Mouse (Mus musculus): ENCODE results near the gene Adar.

Adar gene

DNA sequence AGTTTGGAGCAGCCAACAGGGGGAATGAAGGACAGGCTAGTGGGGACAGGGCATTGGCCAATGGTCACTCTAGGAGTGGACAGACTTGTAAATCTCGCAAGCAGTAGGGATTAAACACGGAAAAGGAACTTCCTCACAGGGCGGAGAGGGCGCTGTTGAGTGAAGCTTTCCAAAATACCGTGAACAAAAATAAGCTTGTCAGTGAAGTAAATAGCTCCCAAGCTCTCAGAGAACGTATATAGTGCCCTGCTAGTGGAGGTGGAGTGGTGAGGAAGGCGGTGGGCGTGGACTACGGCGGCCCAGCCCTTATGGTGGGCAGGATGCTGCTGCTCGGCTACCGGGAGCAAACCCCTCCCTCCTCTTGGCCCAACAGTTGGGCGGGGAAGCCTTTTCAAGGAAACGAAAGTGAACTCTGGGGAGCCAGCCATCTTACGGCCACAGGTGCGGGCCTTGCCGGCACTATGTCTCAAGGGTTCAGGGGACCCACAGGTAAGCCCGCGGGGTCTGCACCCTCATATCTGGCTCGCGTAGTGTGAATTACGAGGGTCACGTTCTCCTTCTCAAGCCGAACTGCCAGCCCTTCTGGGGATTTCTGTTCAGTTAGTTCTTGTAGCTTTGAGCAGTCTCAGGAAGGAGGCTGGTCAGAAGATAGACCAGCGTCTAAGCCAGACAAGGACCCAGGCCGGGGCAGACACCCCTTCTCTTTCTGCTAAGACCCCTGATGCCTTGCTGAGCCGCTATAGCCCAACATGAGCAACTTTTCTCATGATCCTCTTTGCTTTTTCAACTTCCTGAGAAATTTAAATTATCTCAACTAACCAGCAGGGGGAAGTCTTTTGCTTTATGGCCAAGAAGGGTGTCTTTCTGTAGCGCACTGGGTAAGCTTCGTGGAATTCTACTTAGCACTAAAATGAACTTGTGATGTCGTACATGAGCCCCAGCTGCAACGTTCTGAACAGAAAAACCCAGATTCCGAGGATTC is 15.8 kb downstream of the Adar start:
- DNase-seq (ENCODE audit: extremely low spot score, low spot score): peak; percentile 55

DNA sequence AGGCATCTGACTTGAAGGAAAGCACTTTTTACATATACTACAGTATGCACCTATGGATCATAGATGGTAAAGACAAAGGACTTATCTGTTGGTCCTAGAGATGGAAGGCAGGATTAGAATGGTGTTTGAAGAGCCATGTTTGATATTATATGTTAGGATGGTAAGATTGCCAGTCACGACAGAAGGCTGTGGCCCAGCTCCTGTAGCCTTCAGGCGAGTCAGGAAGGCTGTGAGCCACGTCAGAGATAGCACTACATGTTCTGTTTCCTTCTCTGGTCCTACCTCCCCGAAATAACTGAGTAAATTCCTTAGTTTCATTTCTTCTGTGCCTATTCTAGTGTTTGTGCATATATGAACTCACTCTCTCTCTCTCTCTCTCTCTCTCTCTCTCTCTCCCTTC is 17.3 kb downstream of the Adar start:
- DNase-seq (ENCODE audit: extremely low spot score, low spot score): no peak

DNA sequence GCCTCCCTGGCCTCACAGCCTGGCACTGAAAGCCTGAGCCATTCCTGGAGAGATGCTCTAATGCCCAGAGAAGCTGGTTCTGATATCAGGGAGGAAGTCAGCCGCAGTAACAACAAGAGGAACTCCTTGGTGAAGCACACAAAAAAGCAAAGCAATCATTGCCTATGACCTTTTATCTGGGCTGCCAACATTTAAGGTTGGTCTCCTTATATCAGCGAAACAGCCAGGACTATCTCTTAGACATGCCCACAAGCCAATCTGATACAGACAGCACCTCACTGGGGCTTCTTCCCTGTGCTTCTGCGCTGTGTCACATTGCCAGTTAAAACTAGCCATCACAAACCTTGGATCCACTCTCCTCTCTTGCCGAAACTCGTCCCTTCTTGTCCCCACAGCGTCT is 23.7 kb downstream of the Adar start:
- DNase-seq (ENCODE audit: extremely low spot score, low spot score): no peak

DNA sequence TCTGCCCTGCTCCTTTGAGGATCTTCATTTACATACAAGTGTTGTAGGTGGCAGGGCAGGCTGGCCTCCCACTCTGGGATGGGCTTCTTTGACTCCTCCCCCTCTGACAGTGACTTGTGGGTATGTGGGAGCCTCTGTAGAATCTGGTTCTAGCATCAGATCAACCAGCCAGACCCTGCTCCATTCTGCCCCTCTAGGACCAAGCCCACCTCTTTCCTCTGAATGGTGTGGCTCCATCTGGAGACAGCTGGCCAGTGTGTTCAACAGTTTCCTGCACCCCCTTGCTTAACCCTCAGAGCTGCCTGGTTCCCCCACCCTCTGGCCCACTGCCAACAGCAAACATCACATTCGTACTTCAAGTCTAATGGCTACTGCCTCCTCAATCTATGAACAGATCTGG is 37.5 kb downstream of the Adar start:
- DNase-seq (ENCODE audit: extremely low spot score, low spot score): no peak

DNA sequence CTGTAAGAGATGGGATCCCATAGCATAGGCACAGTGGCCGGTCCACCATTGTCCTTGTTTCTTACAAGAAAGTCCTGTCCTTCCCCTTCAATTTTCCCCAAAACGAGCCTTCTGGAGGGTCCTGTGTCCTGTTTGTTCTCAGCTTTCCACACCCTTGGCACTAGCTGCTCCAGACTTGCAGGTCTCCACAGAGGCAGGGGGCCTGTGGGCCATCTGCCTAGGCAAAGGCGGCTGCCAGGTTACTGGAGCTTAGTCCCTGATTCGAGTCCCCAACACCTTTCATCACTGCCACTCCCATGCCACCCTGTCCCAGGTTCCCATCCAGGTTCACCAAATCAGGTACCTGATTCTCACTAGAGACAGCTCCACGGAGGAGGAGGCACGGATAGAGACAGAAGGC is 40.5 kb downstream of the Adar start:
- no peak for DNase-seq (ENCODE audit: extremely low spot score, low spot score)

DNA sequence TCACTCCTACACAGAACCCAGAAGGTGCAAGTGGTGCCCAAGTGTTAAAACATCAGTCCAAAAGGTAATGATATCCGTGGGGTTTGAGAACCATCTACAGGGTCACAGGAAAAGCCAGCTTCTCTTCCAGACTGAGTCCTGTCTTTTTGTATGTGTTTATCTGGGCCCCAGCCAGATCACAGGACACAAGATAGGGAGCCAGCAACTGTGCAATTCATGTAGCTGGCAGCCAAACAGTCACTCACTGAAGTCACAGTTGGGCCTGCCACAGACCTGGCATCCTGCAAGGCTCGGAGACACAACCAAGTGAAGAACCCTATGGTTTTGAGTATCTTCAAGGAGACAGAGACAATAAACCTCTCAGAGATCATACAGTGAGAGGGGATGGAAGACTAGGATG is 43.0 kb downstream of the Adar start:
- DNase-seq (ENCODE audit: extremely low spot score, low spot score): no peak

DNA sequence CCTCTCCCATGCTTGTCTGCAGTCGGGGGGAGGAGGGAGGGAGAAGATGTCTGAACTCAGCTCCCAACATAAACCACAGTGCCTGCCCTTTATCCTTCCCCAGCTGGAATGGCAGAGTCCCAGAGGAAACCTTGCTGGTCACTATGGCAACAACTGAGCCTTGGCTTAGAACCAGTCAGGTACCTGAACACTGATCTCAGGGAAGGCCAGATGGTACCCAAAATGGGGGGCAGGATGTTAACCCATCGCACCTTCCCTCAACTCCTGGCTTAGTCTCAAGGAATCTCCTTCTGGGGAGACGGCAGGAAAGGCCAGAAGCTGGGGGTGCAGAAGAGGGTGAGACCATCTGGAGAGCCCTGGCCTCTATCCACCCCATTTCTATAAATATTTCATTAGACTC is 45.0 kb downstream of the Adar start:
- DNase-seq (ENCODE audit: extremely low spot score, low spot score): no peak

DNA sequence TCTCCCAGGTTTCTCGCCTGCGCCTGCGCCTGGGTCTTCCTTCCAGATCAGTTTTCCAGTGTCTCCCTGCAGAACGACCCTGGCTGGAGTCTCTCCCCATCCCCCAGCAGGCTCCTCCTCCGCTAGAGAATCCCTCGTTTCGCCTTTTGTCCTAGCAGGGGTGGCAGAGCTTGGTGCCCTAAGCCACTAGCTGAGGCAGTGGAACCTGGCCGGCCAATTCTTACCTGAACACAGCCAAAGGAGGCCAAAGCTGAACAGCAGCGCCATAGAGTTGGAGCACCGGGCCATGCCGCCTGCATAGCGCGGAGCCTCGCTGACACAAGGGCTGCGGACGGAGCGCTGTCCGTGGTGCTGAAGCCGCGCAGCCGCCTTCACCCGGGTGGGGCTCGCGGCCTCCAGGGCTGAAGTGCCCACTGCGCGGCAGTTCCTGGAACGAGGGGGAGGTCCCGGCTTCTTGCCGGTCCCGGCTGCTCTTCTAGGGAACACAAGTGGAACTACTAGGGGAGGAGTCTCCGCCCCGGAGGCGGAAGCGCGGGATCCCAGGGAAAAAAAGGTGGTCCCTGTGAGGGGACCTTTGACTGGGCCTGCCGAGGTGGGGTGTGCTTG is 49.4 kb downstream of the Adar start, which contains the start of gene Chrnb2:
Gene Chrnb2 (minus strand): TSS at position 514 of the 606 bp plus-strand sequence.
- DNase-seq (ENCODE audit: extremely low spot score, low spot score): peak; percentile 87

DNA sequence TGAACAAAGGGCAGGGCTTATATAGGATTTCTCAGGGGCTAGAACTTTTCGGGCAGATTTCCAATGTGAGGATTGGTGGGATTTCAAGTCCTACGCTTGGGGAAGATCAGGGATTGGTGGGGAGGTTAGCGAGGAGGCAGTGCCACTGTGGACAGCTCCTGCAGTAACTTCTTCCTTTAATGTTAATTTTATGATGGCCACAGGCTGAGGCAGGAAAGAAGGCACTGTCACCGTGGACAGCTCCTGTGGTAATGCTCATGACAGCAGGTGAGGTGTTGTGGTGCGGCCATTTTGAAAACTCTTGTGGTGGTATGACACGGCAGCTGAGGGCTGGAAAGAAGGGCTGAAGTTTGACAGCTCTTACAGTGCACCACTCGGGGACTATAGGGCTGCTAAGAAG is 54.8 kb downstream of the Adar start:
- no peak for DNase-seq (ENCODE audit: extremely low spot score, low spot score)

DNA sequence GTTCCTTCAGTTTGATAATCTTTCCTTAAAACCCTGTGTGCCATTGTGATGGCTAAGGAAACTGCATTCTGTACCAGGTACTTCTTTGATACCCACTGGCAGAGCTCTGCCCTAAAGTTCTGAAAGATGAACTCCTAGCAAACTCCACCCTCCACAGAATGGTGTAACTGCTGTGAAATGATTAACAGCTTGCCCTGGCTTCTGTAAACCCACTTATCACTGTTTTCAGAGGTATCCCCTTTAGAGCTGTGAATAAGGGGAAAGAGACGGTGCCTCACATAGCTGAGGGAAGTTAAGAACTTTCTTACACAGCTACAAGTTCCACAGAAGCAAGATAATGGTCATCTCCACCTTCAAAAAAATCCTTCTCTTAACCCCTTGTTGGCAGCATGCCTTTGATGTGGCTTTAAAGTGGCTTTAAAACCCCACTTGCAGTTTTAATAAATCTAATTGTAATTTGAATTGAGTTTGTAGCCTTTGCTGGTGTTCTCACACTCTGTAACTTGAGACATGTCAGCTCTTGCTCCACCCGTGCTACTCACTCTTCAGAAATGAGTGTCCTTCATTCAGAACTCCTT is 55.7 kb downstream of the Adar start:
- DNase-seq (ENCODE audit: extremely low spot score, low spot score): no peak

DNA sequence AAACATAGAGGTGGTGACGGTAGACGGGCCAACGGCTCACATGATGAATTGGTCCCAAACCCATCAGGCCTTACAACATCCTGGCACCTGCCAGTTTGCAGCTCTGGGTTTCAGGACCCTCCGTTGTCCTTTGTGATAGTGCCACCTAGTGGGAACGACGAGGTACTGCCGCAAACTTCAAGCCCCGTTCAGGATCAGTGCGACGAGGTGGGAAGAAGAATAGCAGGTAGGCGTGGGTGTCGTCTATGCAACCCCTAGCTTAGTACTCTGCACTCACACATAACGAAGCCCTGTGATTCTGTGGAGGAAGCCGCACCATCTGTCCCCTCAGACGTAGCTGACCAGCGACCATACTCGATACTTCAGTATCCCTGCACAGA is 57.8 kb downstream of the Adar start:
- peak; percentile 87 for DNase-seq (ENCODE audit: extremely low spot score, low spot score)

DNA sequence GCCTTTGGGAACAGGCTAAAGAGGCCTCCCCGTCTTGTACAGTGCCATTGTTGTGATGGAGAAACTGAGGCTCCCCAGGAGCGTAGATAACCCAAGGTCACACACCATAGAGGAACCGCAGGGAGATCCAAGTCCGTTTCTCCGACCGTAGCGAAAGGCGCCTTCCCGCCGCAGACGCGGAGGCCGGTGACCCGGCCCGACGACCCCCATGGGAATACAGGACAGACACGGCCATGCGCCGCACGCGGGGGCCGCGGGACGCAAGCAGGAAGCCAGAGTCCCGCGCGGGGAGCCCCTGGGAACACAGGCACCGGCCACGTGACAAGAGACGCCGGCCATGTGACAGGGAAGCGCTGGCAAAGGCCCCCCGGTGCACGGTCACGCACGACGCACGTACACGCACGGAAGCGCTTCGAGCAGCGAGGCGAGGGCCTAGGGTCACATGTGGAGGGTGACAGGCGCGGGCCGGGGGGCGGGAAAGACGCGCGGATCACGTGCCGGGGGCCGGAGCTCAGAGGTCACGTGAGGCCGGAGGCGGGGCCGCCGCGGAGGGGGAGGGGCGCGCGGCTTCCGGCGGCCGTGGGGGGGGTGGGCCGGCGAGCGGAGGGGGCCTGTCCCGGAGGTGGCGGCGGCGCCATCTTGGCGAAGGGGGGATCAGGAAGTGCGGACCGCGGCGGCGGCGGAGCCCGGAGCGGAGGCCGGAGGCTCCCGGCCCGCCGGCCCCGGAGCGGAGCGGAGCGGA is 58.3 kb downstream of the Adar start, which contains the start of gene Ube2q1:
Gene Ube2q1 (plus strand): TSS at position 649 of the 742 bp plus-strand sequence.
- peak; percentile 96 for DNase-seq (ENCODE audit: extremely low spot score, low spot score)

DNA sequence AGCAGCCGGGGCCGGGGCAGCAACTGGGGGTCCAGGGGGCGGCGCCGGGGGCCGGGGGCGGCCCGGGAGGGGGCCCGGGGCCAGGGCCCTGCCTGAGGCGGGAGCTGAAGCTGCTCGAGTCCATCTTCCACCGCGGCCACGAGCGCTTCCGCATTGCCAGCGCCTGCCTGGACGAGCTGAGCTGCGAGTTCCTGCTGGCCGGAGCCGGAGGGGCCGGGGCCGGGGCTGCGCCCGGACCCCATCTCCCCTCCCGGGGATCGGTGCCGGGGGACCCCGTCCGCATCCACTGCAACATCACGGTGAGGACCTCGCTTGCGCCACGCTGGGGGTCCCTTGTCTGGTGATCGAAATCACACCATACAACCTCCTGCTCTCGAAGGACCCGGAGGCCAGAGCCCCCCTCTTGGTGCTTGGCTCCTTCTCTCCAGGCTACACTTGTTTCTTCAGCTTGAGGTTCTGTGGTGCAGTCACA is 59.0 kb downstream of the Adar start:
- peak; percentile 68 for DNase-seq (ENCODE audit: extremely low spot score, low spot score)

DNA sequence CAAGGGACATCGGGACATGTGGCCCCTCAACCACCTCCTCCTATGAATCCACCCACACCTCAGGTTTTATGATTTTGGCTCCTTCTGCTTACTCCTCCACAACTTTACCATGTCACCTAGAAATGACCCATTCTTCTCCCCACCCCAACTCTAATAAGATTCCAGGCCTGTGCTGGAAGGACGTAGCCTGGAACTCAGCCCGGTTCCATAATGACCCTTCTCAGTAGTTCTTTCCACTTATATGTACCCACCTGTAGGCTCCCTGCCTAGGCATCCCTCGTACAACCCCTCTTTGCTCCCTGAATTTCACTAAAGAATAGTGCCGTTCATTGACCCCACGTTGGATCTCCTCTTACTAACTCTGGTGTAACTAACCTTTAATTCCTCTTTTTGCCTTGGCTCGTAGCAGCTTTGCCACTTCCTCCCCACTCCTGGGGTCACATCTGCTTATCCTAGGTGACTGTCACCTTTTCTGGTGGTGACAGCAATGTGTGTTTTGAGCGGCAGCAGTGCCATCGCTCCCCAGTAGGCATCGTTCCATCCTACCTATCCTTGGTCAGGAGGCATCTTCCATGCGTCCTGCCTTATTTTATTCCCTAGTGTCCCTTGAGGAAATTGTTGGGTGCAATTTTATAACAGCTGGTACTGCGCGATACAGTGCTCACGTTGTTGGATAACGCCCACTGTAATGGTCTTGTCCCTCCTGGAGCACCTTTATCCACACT is 59.6 kb downstream of the Adar start:
- DNase-seq (ENCODE audit: extremely low spot score, low spot score): no peak

DNA sequence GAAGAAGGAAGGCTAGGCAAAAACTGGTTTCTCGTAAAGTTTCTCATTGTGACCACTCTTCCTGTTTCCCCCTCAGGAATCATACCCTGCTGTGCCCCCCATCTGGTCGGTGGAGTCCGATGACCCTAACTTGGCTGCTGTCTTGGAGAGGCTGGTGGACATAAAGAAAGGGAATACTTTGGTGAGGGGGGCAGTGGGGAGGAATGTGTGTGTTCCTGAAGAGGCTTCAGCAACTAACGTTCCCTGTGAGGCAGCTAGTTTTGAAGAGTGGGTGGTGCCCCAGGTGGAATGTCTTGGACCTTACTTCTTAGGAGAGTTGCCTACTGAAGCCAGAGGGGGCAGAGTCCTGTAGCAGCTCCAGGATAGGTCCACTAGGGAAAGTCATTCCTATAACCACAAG is 61.2 kb downstream of the Adar start:
- DNase-seq (ENCODE audit: extremely low spot score, low spot score): no peak

DNA sequence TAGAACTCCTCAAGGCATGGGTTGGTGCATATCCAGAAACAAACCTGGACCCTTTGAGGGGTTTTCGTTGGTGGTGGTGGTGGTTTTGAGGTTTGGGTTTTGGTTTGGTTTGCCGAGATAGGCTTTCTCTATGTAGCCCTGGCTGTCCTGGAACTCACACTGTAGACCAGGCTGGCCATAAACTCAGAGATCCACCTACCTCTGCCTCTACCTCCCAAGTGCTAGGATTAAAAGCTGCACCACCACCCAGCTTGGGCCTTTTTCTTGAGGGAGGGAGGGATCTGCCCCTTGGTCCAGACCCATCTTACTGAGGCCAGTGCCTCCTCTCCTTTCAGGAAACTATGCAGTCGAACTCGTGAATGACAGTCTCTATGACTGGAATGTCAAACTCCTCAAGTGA is 65.3 kb downstream of the Adar start:
- no peak for DNase-seq (ENCODE audit: extremely low spot score, low spot score)

DNA sequence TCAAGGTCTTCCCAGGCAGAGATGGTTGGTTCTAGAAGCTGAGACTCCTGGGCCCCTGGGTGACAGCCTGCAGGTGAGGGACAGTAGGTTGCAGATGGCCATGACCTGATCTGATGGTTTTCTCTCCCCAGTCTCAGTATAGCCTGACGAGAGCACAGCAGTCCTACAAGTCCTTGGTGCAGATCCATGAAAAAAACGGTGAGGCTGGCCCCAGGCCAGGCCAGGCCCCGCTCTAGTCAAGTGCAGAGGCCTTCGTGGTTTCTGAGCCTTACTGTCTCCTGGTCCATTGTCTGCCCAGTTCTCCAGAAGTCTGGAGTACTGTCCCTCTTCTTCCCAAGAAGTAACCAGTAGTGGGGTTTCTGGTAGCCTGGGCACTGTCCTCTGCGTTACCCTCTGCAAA is 66.8 kb downstream of the Adar start:
- DNase-seq (ENCODE audit: extremely low spot score, low spot score): no peak

DNA sequence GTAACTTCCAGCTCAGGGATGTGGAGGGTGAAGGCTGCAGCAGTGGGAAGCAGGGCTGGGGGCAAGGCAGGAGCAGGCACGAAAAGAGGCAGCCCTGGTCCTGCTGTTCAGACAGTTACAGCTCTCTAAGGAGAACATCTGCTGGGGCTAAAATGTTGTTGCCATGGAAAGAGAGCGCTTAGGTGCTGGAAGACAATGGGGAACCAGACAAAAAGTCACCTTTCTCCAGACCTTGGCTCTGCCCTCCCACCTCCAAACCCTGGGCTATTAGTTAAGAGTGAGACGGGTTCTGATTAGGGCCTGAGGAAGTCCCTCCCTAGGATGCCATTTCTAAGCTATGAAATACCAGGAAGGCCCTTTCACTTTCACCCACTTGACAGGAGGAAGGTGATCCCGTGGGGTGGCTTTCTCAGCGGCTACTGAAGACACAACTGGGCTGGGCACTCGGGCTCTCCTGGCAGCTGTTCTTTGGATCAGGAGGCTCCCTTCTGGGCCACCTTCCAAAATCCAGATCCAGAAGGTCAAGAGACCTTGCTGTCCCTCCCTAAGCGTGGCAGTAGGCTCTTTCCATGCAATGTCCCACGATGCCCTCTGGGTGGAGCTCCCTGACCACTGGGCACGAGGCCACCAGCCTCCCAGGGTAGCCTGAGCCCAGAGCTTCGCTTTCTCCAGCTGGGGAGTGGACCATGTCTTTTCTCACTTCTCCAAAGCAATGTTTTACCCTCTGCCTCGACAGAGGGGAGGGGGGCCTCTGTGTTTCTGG is 70.3 kb downstream of the Adar start:
- peak; percentile 61 for DNase-seq (ENCODE audit: extremely low spot score, low spot score)

DNA sequence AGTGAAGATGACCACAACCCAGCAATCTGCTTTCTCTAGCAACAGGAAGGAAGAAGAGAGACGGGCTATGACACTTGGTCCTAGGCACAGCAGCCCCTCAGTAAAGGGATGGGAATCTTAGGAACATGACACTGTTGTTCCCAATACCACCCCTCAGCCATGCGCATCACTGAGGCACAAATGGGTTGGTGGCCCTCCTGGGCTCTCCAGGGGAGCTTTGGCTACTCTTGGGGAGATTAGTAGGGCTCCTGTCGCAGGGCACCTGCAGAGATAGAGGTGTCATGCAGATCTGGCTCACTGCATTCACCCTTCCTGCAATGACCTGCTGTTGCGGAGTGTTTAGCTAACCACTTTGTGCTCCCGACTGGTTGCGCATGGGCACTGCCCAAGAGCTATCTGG is 71.5 kb downstream of the Adar start:
- DNase-seq (ENCODE audit: extremely low spot score, low spot score): no peak

All from neural tube, embryonic 10.5 days (tissue).